Mouse (Mus musculus) activated CD4-positive, CD25-positive, alpha-beta regulatory T cell (primary cell): ENCODE results near the gene Nbea. TPM values are rescaled to one million over a fixed set of nuclear protein-coding genes. Genes with fewer than 3 reads are reported as not detected.

Source experiments
- polyA plus RNA-seq, 2 experiments: library from polyadenylated mRNA; unstranded; fragments of 100-300 nt; shearing (Covaris generic); gene quantifications; one replicate each; pipeline ENCODE4 v1.2.1; 2017

The Nbea gene
- polyA plus RNA-seq, result under 1 TPM; 0.48 to 0.92 TPM

DNA sequence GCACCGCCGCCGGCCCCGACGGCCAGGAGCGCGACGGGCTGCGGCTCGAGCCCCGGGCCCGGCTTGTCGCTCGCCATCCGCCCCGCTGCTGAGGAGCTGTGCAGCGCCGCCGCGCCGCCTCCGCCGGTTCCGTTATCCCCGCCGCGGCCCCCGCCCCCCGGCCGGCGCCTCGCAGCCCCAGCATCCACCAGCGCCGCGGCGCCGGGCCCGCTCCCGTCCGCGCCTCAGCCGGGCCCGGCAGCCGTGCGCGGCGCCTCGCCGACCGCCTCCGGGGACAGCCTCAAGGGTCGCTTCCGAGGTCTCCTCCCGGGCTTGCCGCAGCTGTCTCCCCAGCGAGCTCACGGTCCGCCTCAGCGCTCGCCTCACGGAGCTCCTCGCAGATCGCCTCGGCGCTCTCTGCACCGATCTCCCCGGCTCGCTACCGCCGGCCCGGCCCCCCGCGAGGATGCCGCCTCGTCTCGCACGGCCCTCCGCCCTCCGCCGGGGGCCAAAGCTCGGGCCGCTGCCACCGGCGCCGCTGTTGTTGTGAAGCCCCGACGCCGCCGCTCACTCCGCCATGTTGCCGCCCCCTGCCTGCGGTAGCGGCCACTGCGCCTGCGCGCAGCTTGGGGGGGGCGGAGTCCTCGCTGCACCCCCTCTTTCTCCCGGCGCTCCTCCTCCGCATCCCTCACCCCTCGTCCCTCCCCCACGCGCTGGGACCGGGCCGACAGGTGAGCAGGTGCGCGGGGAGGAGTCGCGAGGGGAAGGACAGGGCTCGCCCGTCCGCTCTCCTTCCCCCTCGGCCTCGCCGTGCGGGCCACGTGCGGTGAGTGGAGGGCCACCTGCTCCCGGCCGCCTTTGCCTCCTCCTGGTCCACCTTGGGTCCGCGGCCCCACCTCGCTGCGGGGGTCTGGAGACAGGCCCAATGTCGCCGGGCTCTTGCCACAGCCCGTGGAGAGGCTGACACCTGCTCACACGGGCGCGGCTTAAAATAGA, at the start of gene Nbea:
TSS of gene Nbea (minus strand) at position 543 of the 975 bp plus-strand sequence.

DNA sequence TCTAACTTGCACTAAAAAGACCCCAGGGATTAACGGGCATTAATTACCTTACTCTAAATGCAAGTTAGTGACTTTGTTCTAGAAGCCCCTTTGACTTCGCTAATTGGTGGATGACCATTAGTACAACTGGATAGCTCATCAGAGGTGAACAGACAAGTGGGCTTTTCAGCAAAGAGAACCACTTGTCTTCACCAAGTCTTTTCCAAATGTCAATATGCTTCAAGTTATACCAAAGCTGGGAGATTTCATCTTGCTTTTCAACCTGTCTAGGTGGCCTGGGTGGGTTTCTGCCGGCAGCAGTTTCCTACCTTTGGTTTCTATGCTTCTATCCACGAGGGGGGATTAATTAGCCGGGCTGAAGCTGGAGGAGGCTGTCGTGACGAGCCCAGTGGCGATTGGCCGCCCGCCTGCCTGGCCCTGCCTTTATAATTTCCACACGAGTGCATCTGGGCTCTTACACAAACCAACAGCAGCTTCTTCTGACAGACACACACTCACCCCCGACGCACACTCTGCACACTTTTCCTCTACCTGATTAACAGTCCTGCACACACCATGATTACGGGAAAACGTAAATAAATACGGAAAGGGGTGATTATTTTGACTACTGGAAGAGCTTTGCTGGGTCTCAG, 401.3 kb downstream of the Nbea start, which contains the start of gene Mab21l1:
TSS of gene Mab21l1 (plus strand) at position 455 of the 632 bp plus-strand sequence.

